Mouse (Mus musculus): ENCODE results near the gene Fsd1l.

- TF ChIP-seq CTCF (IDR thresholded peaks at IDR 0.05; ENCODE audit: borderline replicate concordance, control insufficient read depth, extremely low read depth, insufficient read depth, low read length, poor library complexity) (no peak), POLR2A (IDR thresholded peaks at IDR 0.05; ENCODE audit: control insufficient read depth, extremely low read depth, insufficient read depth, low read length, poor library complexity) (no peak)
Measured at GRCm38 (mm10) chr4:53628924-53629323, 2.3 kb upstream of the Fsd1l start.
